Mouse (Mus musculus) MEL (cell line): ENCODE measurements around the gene Tinf2. TPM values are rescaled to one million over a fixed set of nuclear protein-coding genes. Genes with fewer than 3 reads are reported as not detected.

Source experiments
- DNase-seq: peaks from one replicate; pipeline ENCODE4 v3.0.0; 2011; ENCODE audit warnings: low read depth, low spot score
- H3K27ac ChIP-seq: 2 replicates; pipeline ENCODE4 v1.5.1; 2012; ENCODE audit warnings: low read depth, mild to moderate bottlenecking, control low read depth, low read length, moderate library complexity; ENCODE audit not compliant: control insufficient read depth
- H3K27me3 ChIP-seq, 2 experiments: fragments of 150-350 bp in 1 of 2; sonication (generic) in 1 of 2; 2 replicates each; pipeline ENCODE4 v1.6.1; 2012; ENCODE audit warnings: low read length in 2 of 2, mild to moderate bottlenecking in 2 of 2, improper control_type of control experiment in 1 of 2, moderate library complexity in 1 of 2; ENCODE audit not compliant: insufficient read depth in 2 of 2, control insufficient read depth in 1 of 2
- H3K36me3 ChIP-seq, 2 experiments: 2 replicates each; pipeline ENCODE4 v1.6.1; 2012 to 2014; ENCODE audit warnings: low read length in 2 of 2, improper control_type of control experiment in 1 of 2, inconsistent platforms in 1 of 2, mild to moderate bottlenecking in 1 of 2; ENCODE audit not compliant: insufficient read depth in 2 of 2, control insufficient read depth in 1 of 2
- H3K4me1 ChIP-seq, 2 experiments: fragments of 150-350 bp in 1 of 2; sonication (generic) in 1 of 2; 2 replicates each; pipeline ENCODE4 v1.6.1; 2012; ENCODE audit warnings: low read length in 2 of 2, improper control_type of control experiment in 1 of 2, mild to moderate bottlenecking in 1 of 2; ENCODE audit not compliant: insufficient read depth in 2 of 2, control insufficient read depth in 1 of 2
- H3K4me3 ChIP-seq, 2 experiments: fragments of 150-350 bp in 1 of 2; sonication (generic) in 1 of 2; 2 replicates each; pipeline ENCODE4 v1.5.1; 2012; ENCODE audit warnings: low read depth in 2 of 2, low read length in 2 of 2, mild to moderate bottlenecking in 2 of 2, moderate library complexity in 2 of 2, control low read depth in 1 of 2, improper control_type of control experiment in 1 of 2; ENCODE audit not compliant: control insufficient read depth in 1 of 2, insufficient read depth in 1 of 2
- H3K79me2 ChIP-seq: 2 replicates; pipeline ENCODE4 v1.6.1; 2012; ENCODE audit warnings: mild to moderate bottlenecking, low read length, moderate library complexity; ENCODE audit not compliant: control insufficient read depth, poor library complexity, insufficient read depth
- H3K9ac ChIP-seq: 2 replicates; pipeline ENCODE4 v1.6.1; 2012; ENCODE audit warnings: low read depth, mild to moderate bottlenecking, control low read depth, low read length, moderate library complexity; ENCODE audit not compliant: control insufficient read depth, poor library complexity, severe bottlenecking
- H3K9me3 ChIP-seq: fragments of 150-350 bp; sonication (generic); replicated peaks from 2 replicates; pipeline ENCODE4 v1.6.1; 2012; ENCODE audit warnings: mild to moderate bottlenecking, low read length, improper control_type of control experiment, moderate library complexity; ENCODE audit not compliant: insufficient read depth
- BHLHE40 ChIP-seq: IDR thresholded peaks from 2 replicates; pipeline ENCODE4 v1.6.1; 2012; ENCODE audit warnings: low read depth, mild to moderate bottlenecking, inconsistent platforms, low read length, improper control_type of control experiment, borderline replicate concordance
- CHD1 ChIP-seq: IDR thresholded peaks from 2 replicates; pipeline ENCODE4 v1.6.1; 2012; ENCODE audit warnings: low read depth, mild to moderate bottlenecking, inconsistent platforms, low read length, improper control_type of control experiment
- CHD2 ChIP-seq: IDR thresholded peaks from 2 replicates; pipeline ENCODE4 v1.6.1; 2011; ENCODE audit warnings: low read length, improper control_type of control experiment
- CTCF ChIP-seq, 3 experiments: IDR thresholded peaks in 2 of 3; conservative IDR thresholded peaks in 1 of 3; 2 replicates each; pipeline ENCODE4 v1.5.1; 2011 to 2012; ENCODE audit warnings: low read length in 3 of 3, low read depth in 2 of 3, mild to moderate bottlenecking in 2 of 3, improper control_type of control experiment in 1 of 3, inconsistent platforms in 1 of 3, mixed read lengths in 1 of 3, moderate library complexity in 1 of 3; ENCODE audit not compliant: control insufficient read depth in 1 of 3, insufficient read depth in 1 of 3, poor library complexity in 1 of 3, severe bottlenecking in 1 of 3
- E2F4 ChIP-seq: IDR thresholded peaks from 2 replicates; pipeline ENCODE4 v1.6.1; 2011; ENCODE audit warnings: low read depth, low read length, improper control_type of control experiment, borderline replicate concordance
- ELF1 ChIP-seq: IDR thresholded peaks from 2 replicates; pipeline ENCODE4 v1.6.1; 2014; ENCODE audit warnings: low read depth, mild to moderate bottlenecking, inconsistent platforms, low read length, improper control_type of control experiment, moderate library complexity
- EP300 ChIP-seq, 2 experiments: IDR thresholded peaks; 2 replicates each; pipeline ENCODE4 v1.6.1; 2011; ENCODE audit warnings: improper control_type of control experiment in 2 of 2, low read length in 2 of 2, low read depth in 1 of 2, mild to moderate bottlenecking in 1 of 2
- ETS1 ChIP-seq: IDR thresholded peaks from 2 replicates; pipeline ENCODE4 v1.6.1; 2012; ENCODE audit warnings: low read depth, mild to moderate bottlenecking, inconsistent platforms, low read length, improper control_type of control experiment, moderate library complexity
- GABPA ChIP-seq: IDR thresholded peaks from 2 replicates; pipeline ENCODE4 v1.6.1; 2012; ENCODE audit warnings: low read depth, mild to moderate bottlenecking, inconsistent platforms, low read length, improper control_type of control experiment, moderate library complexity
- GATA1 ChIP-seq: IDR thresholded peaks from 2 replicates; pipeline ENCODE4 v1.6.1; 2011; ENCODE audit warnings: low read depth, low read length, improper control_type of control experiment
- HCFC1 ChIP-seq: IDR thresholded peaks from 2 replicates; pipeline ENCODE4 v1.6.1; 2012; ENCODE audit warnings: low read depth, mild to moderate bottlenecking, inconsistent platforms, low read length, improper control_type of control experiment, moderate library complexity
- KAT2A ChIP-seq: conservative IDR thresholded peaks from 2 replicates; pipeline ENCODE4 v1.6.1; 2012; ENCODE audit warnings: low read depth, low read length, improper control_type of control experiment, inconsistent platforms
- MAFK ChIP-seq: IDR thresholded peaks from 2 replicates; pipeline ENCODE4 v1.6.1; 2011; ENCODE audit warnings: low read depth, mild to moderate bottlenecking, low read length, improper control_type of control experiment, borderline replicate concordance
- MEF2A ChIP-seq: IDR thresholded peaks from 2 replicates; pipeline ENCODE4 v1.6.1; 2014; ENCODE audit warnings: low read depth, mild to moderate bottlenecking, inconsistent platforms, low read length, improper control_type of control experiment; ENCODE audit not compliant: poor library complexity, insufficient replicate concordance, severe bottlenecking; ENCODE audit errors: extremely low read depth
- MXI1 ChIP-seq: IDR thresholded peaks from 2 replicates; pipeline ENCODE4 v1.6.1; 2011; ENCODE audit warnings: mild to moderate bottlenecking, low read depth, low read length, improper control_type of control experiment
- MYB ChIP-seq: IDR thresholded peaks from 2 replicates; pipeline ENCODE4 v1.6.1; 2011; ENCODE audit warnings: mild to moderate bottlenecking, low read depth, low read length, improper control_type of control experiment
- MYC ChIP-seq: IDR thresholded peaks from 2 replicates; pipeline ENCODE4 v1.6.1; 2011; ENCODE audit warnings: low read depth, mild to moderate bottlenecking, low read length, improper control_type of control experiment, moderate library complexity
- POLR2A ChIP-seq, 2 experiments: IDR thresholded peaks; 2 replicates each; pipeline ENCODE4 v1.6.1; 2011 to 2012; ENCODE audit warnings: low read length in 2 of 2, mild to moderate bottlenecking in 2 of 2, control low read depth in 1 of 2, improper control_type of control experiment in 1 of 2, low read depth in 1 of 2, moderate library complexity in 1 of 2; ENCODE audit not compliant: control insufficient read depth in 1 of 2, insufficient read depth in 1 of 2, poor library complexity in 1 of 2
- POLR2AphosphoS2 ChIP-seq: IDR thresholded peaks from 2 replicates; pipeline ENCODE4 v1.6.1; 2011; ENCODE audit warnings: low read length, improper control_type of control experiment
- RAD21 ChIP-seq: IDR thresholded peaks from 2 replicates; pipeline ENCODE4 v1.6.1; 2011; ENCODE audit warnings: mild to moderate bottlenecking, low read depth, low read length, improper control_type of control experiment
- RCOR1 ChIP-seq: IDR thresholded peaks from 2 replicates; pipeline ENCODE4 v1.6.1; 2012; ENCODE audit warnings: low read depth, mild to moderate bottlenecking, inconsistent platforms, low read length, improper control_type of control experiment
- SMC3 ChIP-seq: IDR thresholded peaks from 2 replicates; pipeline ENCODE4 v1.6.1; 2011; ENCODE audit warnings: low read depth, low read length, improper control_type of control experiment
- TAL1 ChIP-seq: IDR thresholded peaks from 2 replicates; pipeline ENCODE4 v1.6.1; 2012; ENCODE audit warnings: mild to moderate bottlenecking, inconsistent platforms, low read length, moderate library complexity, mixed read lengths
- TBP ChIP-seq: IDR thresholded peaks from 2 replicates; pipeline ENCODE4 v1.8.0; 2011; ENCODE audit warnings: low read depth, low read length, improper control_type of control experiment
- TCF12 ChIP-seq: IDR thresholded peaks from 2 replicates; pipeline ENCODE4 v1.6.1; 2014; ENCODE audit warnings: low read depth, mild to moderate bottlenecking, inconsistent platforms, low read length, improper control_type of control experiment, moderate library complexity
- USF2 ChIP-seq, 2 experiments: IDR thresholded peaks; 2 replicates each; pipeline ENCODE4 v1.6.1; 2011 to 2012; ENCODE audit warnings: improper control_type of control experiment in 2 of 2, low read length in 2 of 2, borderline replicate concordance in 1 of 2, inconsistent platforms in 1 of 2, low read depth in 1 of 2, mild to moderate bottlenecking in 1 of 2; ENCODE audit not compliant: insufficient read depth in 1 of 2
- ZC3H11A ChIP-seq: IDR thresholded peaks from 2 replicates; pipeline ENCODE4 v1.6.1; 2012; ENCODE audit warnings: low read depth, mild to moderate bottlenecking, inconsistent platforms, low read length, improper control_type of control experiment
- ZKSCAN1 ChIP-seq: IDR thresholded peaks from 2 replicates; pipeline ENCODE4 v1.6.1; 2012; ENCODE audit warnings: low read depth, mild to moderate bottlenecking, inconsistent platforms, low read length, improper control_type of control experiment, moderate library complexity
- ZMIZ1 ChIP-seq: IDR thresholded peaks from 2 replicates; pipeline ENCODE4 v1.6.1; 2012; ENCODE audit warnings: low read depth, mild to moderate bottlenecking, inconsistent platforms, low read length, improper control_type of control experiment, moderate library complexity
- polyA plus RNA-seq, 2 experiments: library from polyadenylated mRNA; stranded (reverse) in 1 of 2; unstranded in 1 of 2; fragments of >175 nt in 1 of 2; fragments of >200 nt in 1 of 2; gene quantifications; 2 replicates each; pipeline versions ENCODE4 v1.2.1 to v1.2.4; 2012; ENCODE audit warnings: low replicate concordance in 2 of 2, low read depth in 1 of 2; ENCODE audit not compliant: insufficient read length in 2 of 2, insufficient read depth in 1 of 2, missing spikeins in 1 of 2
- total RNA-seq: library from RNA; depleted of rRNA; stranded (reverse); fragments of 300-350 nt; gene quantifications from 2 replicates; pipeline ENCODE4 v1.2.3, GENCODE M21; 2012

The Tinf2 gene
- total and polyA plus RNA-seq, 3 experiments = 27.2 to 53.0 TPM; not detected in 1

DNA sequence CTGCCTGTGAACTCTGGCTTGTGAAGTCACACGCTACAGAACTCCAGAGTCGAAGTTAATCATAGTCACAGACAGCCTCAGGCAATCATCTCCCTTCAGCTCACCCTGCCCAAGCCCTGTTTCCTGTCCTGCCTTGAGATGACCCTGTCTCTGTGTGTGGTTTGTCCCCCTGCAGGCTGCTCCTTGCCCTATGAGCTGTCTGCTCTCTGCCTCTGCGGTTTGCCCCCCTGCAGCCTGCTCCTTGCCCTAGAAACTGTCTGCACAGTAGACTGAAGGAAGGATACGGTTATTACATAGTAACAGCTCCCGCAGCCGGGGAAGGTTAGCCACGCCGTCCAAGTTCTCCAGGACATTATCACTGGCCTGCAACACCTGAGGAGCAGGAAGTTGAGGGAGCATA lies 35.3 kb upstream of the Tinf2 start:
- H3K27ac ChIP-seq = no peak overlapping the region
- peaks cover 0 to 6% of the 10 kb centered on the region in 2 experiments; a peak in 1 of 4 replicates for H3K36me3 ChIP-seq
- H3K79me2 ChIP-seq = peaks cover under 1% of the 10 kb centered on the region; the same call in 1 of the 2 replicates
- no peak overlapping the region for H3K4me3 ChIP-seq
- peaks cover 4 to 5% of the 10 kb centered on the region in 2 experiments for H3K4me1 ChIP-seq
- H3K27me3 ChIP-seq = no peaks in the 10 kb centered on the region
- TF ChIP-seq SMC3 = no peak
- no peak for TF ChIP-seq MEF2A
- TF ChIP-seq CHD1 = no peak
- no peak for TF ChIP-seq MYC
- TF ChIP-seq ELF1 = no peak
- TF ChIP-seq ZC3H11A = no peak
- no peak for TF ChIP-seq EP300 (IDR thresholded peaks at IDR 0.05; ENCODE audit: low read depth in 1 of 2, low read length in 2 of 2)
- no peak for TF ChIP-seq TAL1
- no peak for TF ChIP-seq KAT2A
- TF ChIP-seq TCF12 = no peak
- TF ChIP-seq MAFK = no peak
- no peak for TF ChIP-seq GABPA
- no peak for TF ChIP-seq TBP
- TF ChIP-seq USF2 (IDR thresholded peaks at IDR 0.05; ENCODE audit: borderline replicate concordance in 1 of 2, insufficient read depth in 1 of 2, low read depth in 1 of 2, low read length in 2 of 2) = no peak
- TF ChIP-seq ETS1 = no peak
- no peak for TF ChIP-seq HCFC1
- no peak for TF ChIP-seq ZMIZ1
- no peak for TF ChIP-seq MYB
- no peak for TF ChIP-seq POLR2AphosphoS2
- TF ChIP-seq CTCF (IDR thresholded peaks at IDR 0.05 in 2 of 3, conservative IDR thresholded peaks at IDR 0.05 in 1 of 3; ENCODE audit: control insufficient read depth in 1 of 3, insufficient read depth in 1 of 3, low read depth in 2 of 3, low read length in 3 of 3, poor library complexity in 1 of 3, severe bottlenecking in 1 of 3) = no peak
- DNase-seq = no peak
- H3K9ac ChIP-seq = no peak overlapping the region
- no peaks in the 10 kb centered on the region for H3K9me3 ChIP-seq

DNA sequence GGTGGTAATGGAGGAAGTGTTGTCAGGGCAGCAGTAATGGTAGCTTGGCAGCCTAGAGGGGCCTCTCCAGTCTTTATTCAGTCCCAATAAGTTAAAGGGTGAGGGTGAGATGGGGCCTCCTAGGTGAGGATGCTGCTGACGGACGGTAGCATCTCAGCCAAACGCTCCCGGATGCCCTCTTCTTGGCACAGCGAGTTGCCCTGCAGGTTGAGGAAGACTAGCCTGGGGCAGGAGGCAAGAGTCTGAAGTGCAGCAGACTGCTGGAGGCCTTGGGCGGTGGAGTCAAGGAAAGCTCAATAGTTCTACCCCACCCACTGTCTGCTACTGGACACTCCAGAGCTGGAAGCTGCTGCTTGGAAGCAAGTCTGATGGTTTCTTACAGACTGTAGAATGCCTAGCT lies 34.7 kb upstream of the Tinf2 start:
- Histone ChIP-seq H3K79me2 (no peaks in the 10 kb centered on the region), H3K4me3 (no peak overlapping the region), H3K36me3 (peaks cover 0 to 6% of the 10 kb centered on the region in 2 experiments; a peak in 1 of 4 replicates), H3K27ac (no peak overlapping the region), H3K27me3 (no peaks in the 10 kb centered on the region), H3K4me1 (peaks cover 4 to 5% of the 10 kb centered on the region in 2 experiments), H3K9ac (no peak overlapping the region), H3K9me3 (no peaks in the 10 kb centered on the region)
- no peak for DNase-seq
- TF ChIP-seq MEF2A (no peak), MXI1 (no peak), EP300 (IDR thresholded peaks at IDR 0.05; ENCODE audit: low read depth in 1 of 2, low read length in 2 of 2) (no peak), KAT2A (no peak), E2F4 (no peak), ZKSCAN1 (no peak), CHD2 (no peak), GATA1 (no peak), POLR2A (IDR thresholded peaks at IDR 0.05; ENCODE audit: control insufficient read depth in 1 of 2, insufficient read depth in 1 of 2, low read depth in 1 of 2, low read length in 2 of 2, poor library complexity in 1 of 2) (no peak), RAD21 (no peak), MYC (no peak), BHLHE40 (no peak), TBP (no peak), ELF1 (no peak), RCOR1 (no peak), ETS1 (no peak)
